Mouse (Mus musculus): ENCODE measurements around the gene Gnb2.

The Gnb2 gene

GRCm38 (mm10) chr5:137481138-137481537 lies 52.2 kb downstream of the Gnb2 start:
- peak; percentile 64 to 83 for DNase-seq (ENCODE audit: low spot score in 2 of 2)
